Mouse (Mus musculus) adipose tissue, adult 10 weeks (tissue): ENCODE data around the gene 1700034J05Rik. TPM values are rescaled to one million over a fixed set of nuclear protein-coding genes. Genes with fewer than 3 reads are reported as not detected.

Experiments
- polyA plus RNA-seq: library from polyadenylated mRNA; stranded (reverse); fragments of 350-450 nt; fragmentation: Illumina TruSeq; extraction: RNeasy Lipid Tissue Mini Kit (QIAGEN cat#74804); gene quantifications from one replicate; pipeline ENCODE4 v1.2.3, GENCODE M21; 2014; ENCODE audit warnings: low read depth, low replicate concordance

Gene 1700034J05Rik
- polyA plus RNA-seq: 4.5 TPM

DNA sequence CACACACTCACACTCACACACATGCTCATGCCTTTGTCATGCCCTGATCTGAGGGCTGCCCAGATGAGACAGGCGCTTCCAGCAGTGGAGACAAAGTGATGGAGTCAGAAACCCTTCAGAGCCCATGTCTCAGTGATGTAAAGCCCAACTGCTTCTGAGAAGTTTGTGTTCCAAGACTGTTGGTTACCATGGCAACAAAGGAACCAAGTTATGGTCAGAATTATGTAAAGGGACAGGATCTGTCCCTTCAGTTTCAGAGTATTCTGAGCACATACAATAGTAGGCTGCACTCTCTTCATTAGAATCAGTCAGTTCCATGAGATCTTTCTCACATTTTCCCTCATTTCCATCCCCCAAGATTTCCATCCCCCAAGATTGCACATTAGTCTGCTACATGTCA is at the start of gene 1700034J05Rik:
Gene 1700034J05Rik, minus strand, starts transcription at position 165 of the 400 bp plus-strand sequence.

Other genes starting within 250 kb of the 1700034J05Rik start
- 10.4 TPM for gene Stk38l, start 229.4 kb downstream of the 1700034J05Rik start, polyA plus RNA-seq
- 2.4 TPM for gene Arntl2, start 158.4 kb downstream of the 1700034J05Rik start, polyA plus RNA-seq
- 3.1 TPM for gene Smco2, start 104.3 kb downstream of the 1700034J05Rik start, polyA plus RNA-seq
- 53.9 TPM for gene Ppfibp1, start 65.9 kb downstream of the 1700034J05Rik start, polyA plus RNA-seq
- 1.1 TPM for gene Rep15, start 78.2 kb upstream of the 1700034J05Rik start, polyA plus RNA-seq
- gene Mrps35, start 88.3 kb upstream of the 1700034J05Rik start, polyA plus RNA-seq: 54.4 TPM
- 2.0 TPM for gene Mansc4, start 132.6 kb upstream of the 1700034J05Rik start, polyA plus RNA-seq
- gene Klhl42, start 137.0 kb upstream of the 1700034J05Rik start, polyA plus RNA-seq: 9.6 TPM